Mouse (Mus musculus) cortical plate, adult 2 months (tissue): ENCODE measurements around the gene Mtx1.

Experiments
- CTCF ChIP-seq: fragments of 200-500 bp; IDR thresholded peaks from 2 replicates; pipeline ENCODE4 v1.5.1; 2011; ENCODE audit warnings: mild to moderate bottlenecking, control low read depth, low read length; ENCODE audit not compliant: insufficient read depth; ENCODE audit errors: extremely low read depth
- POLR2A ChIP-seq: fragments of 200-500 bp; IDR thresholded peaks from 2 replicates; pipeline ENCODE4 v1.6.1; 2011; ENCODE audit warnings: mild to moderate bottlenecking, low read length, control low read depth; ENCODE audit not compliant: insufficient read depth; ENCODE audit errors: extremely low read depth

- TF ChIP-seq CTCF (no peak), POLR2A (no peak)
These were observed 38.4 kb downstream of the Mtx1 start for GRCm38 (mm10) chr3:89188478-89188875.
